Mouse (Mus musculus): Measurements from ENCODE around the gene Atp8b4. TPM values are rescaled to one million over a fixed set of nuclear protein-coding genes. Genes with fewer than 3 reads are reported as not detected.

Gene Atp8b4
- polyA plus RNA-seq, 1 experiment from 2014 or later, result 29.4 TPM

- H3K4me3 ChIP-seq (ENCODE audit: inconsistent target), result no peak overlapping the region
- 95% methylated on average over 5 of the region's 5 CpGs for WGBS (ENCODE audit: missing documents)
- H3K36me3 ChIP-seq (ENCODE audit: inconsistent target), result no peaks in the 10 kb centered on the region
- H3K27ac ChIP-seq, result no peak overlapping the region
- H3K79me2 ChIP-seq (ENCODE audit: inconsistent target), result no peaks in the 10 kb centered on the region
Measured at GRCm38 (mm10) chr2:126287942-126288341, 212.5 kb downstream of the Atp8b4 start.

GRCm38 (mm10) chr2:126286420-126286819 is 214.1 kb downstream of the Atp8b4 start:
- no peaks in the 10 kb centered on the region for H3K36me3 ChIP-seq (ENCODE audit: inconsistent target)
- no peak overlapping the region for H3K27ac ChIP-seq
- 88% methylated on average over 7 of the region's 7 CpGs for WGBS (ENCODE audit: missing documents)
- H3K4me3 ChIP-seq (ENCODE audit: inconsistent target), result no peak overlapping the region
- H3K79me2 ChIP-seq (ENCODE audit: inconsistent target), result no peaks in the 10 kb centered on the region

DNA sequence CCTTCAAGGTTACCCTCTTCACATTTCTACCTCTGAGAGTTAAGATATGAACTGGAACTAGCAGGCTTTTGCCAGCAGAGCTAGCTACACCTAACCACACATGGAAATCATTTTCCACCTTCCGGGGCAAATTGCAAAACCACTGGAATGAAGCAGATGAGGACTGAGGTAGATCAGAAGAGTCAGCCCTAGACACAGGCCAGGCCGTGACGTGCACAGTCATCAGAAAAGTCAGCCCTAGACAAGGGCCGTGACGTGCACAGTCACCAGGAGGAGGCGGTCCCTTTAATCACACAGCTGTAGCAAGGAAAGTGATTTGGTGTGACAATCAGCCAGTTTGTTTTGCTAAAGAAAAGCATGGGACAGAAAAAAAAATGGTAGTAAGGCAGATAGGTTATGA is 216.4 kb downstream of the Atp8b4 start:
- 85% methylated on average over 6 of the region's 6 CpGs for WGBS (ENCODE audit: missing documents)
- Histone ChIP-seq H3K36me3 (ENCODE audit: inconsistent target) (no peaks in the 10 kb centered on the region), H3K79me2 (ENCODE audit: inconsistent target) (no peaks in the 10 kb centered on the region), H3K27ac (no peak overlapping the region), H3K4me3 (ENCODE audit: inconsistent target) (no peak overlapping the region)

DNA sequence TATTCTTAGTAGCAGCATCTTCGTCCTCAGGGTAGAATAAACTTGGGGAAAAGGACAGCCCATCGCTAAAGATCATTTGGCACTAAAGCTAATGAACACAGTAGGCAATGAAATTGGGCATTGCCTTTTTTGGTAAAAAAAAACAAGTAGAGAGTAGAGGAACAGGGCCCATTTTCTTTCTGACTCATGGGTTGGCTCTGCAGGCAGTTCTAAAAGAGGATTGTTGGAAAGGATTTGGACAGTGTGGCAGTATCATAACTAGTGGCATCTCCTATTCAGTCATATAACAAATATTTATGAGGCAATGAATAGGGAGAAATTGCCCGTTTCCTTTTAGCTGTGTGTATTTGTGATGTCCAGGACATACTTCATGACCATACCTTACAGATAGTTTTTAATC is 217.4 kb downstream of the Atp8b4 start:
- Histone ChIP-seq H3K4me3 (ENCODE audit: inconsistent target) (no peak overlapping the region), H3K27ac (no peak overlapping the region), H3K36me3 (ENCODE audit: inconsistent target) (no peaks in the 10 kb centered on the region), H3K79me2 (ENCODE audit: inconsistent target) (no peaks in the 10 kb centered on the region)
- WGBS (ENCODE audit: missing documents), result 95% methylated on average over 3 of the region's 3 CpGs

- Histone ChIP-seq H3K79me2 (ENCODE audit: inconsistent target) (no peaks in the 10 kb centered on the region), H3K27ac (no peak overlapping the region), H3K36me3 (ENCODE audit: inconsistent target) (no peaks in the 10 kb centered on the region), H3K4me3 (ENCODE audit: inconsistent target) (no peak overlapping the region)
- WGBS (ENCODE audit: missing documents), result 49% methylated on average over 3 of the region's 3 CpGs
Measured at GRCm38 (mm10) chr2:126275511-126275910, 225.0 kb downstream of the Atp8b4 start.

- no peak overlapping the region for H3K27ac ChIP-seq
- 87% methylated on average over 3 of the region's 3 CpGs for WGBS (ENCODE audit: missing documents)
- H3K36me3 ChIP-seq (ENCODE audit: inconsistent target), result no peaks in the 10 kb centered on the region
- H3K79me2 ChIP-seq (ENCODE audit: inconsistent target), result no peaks in the 10 kb centered on the region
- H3K4me3 ChIP-seq (ENCODE audit: inconsistent target), result no peak overlapping the region
Measured at GRCm38 (mm10) chr2:126274826-126275405, 225.6 kb downstream of the Atp8b4 start.

DNA sequence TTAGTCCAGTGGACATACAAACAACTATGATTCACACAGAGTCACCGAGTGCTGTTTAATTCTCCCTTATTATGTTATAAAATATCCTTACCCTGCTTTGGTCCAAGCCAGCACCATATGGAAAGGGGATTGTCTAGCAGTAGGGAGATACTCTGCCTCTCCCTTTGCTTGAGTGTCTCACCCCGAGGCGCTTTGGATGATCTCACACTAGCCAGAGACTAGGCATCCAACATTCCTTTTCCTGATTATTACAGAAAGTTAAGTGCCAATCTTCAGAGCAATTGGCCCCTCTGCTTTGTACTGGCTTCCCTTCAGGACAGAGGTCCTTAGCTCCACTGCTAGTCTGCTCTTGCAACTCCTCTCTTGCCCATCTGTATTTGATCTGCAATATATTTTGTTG is 226.2 kb downstream of the Atp8b4 start:
- H3K36me3 ChIP-seq (ENCODE audit: inconsistent target), result no peaks in the 10 kb centered on the region
- 93% methylated on average over 3 of the region's 3 CpGs for WGBS (ENCODE audit: missing documents)
- no peak overlapping the region for H3K27ac ChIP-seq
- no peak overlapping the region for H3K4me3 ChIP-seq (ENCODE audit: inconsistent target)
- no peaks in the 10 kb centered on the region for H3K79me2 ChIP-seq (ENCODE audit: inconsistent target)

Other genes starting within 250 kb of the Atp8b4 start
- gene Slc27a2, start 51.7 kb upstream of the Atp8b4 start, polyA plus RNA-seq (2018), result not detected in 3 replicates
- gene Hdc, start 118.6 kb upstream of the Atp8b4 start, polyA plus RNA-seq (2018), result 0.50 to 1.6 TPM (median 0.52 TPM) in 3 replicates
- gene Gabpb1, start 175.7 kb upstream of the Atp8b4 start, polyA plus RNA-seq (2018), result 11.8 to 21.0 TPM (median 18.9 TPM) in 3 replicates
- 75.9 to 158 TPM (median 86.2 TPM) in 3 replicates for gene Usp8, start 206.7 kb upstream of the Atp8b4 start, polyA plus RNA-seq (2018)

All from macrophage (primary cell).